Mouse (Mus musculus) 3T3-L1 (cell line): ENCODE measurements around the gene Fam217b.

Source experiments
- DNase-seq: peaks from one replicate; pipeline ENCODE4 v3.0.0-alpha.2; 2015; ENCODE audit warnings: low read depth, low spot score

The Fam217b gene

DNA sequence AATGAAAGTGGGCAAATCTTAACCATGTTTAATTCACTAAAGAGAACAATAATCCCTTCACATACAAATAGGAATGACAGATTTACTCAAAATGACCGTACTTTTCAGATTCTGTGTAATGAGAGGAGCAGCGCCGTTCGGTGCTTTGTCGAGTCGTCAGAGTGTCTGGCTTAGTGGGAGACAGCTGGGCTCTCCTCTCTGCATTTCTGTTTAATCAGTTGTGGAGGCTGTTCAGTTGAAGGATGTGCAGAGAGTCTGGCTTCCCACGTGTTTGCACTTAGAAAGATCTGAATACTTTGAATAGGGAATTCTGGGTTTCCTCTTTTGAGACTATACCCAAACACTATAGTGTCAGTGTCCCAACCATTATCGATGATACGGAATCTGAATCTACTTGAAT, 23.0 kb downstream of the Fam217b start:
- no peak for DNase-seq

DNA sequence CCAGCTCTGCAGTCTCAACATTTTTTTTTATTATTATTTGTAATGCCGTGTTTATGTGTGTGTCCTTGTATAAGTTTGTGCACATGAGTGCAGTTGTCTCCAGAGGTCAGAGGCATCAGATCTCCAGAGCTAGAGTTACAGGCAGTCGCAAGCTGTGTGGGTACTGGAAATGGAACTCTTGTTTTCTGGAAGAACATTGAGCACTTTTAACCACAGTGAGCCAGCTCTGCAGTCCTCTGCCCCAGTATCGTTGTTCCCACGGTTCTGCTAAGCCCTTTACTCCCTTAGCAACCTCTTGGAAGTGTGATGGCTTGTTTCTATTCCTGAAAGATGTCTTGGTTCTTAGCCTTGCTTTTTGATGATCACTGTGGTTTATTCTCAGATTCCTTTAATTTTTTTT, 35.1 kb downstream of the Fam217b start:
- DNase-seq: no peak

DNA sequence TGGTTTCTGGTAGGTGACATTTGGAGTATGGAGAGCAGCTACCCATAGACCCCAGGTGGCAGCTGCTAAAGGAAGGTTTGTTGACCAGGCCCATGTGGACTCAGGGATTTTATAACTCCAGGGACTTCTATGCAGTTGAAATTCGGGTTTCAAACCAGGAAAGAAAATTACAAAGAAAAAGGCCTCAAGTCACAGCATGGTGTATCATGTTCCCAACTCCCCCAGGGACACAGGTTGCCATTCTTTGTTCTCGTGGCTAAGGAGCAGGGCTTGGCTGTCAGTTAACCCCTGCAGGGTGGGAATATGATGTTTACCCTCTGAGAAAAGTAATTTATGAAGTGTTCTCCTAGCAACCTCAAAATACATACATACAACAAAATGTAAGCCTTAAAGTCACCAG, 35.9 kb downstream of the Fam217b start:
- DNase-seq: no peak

DNA sequence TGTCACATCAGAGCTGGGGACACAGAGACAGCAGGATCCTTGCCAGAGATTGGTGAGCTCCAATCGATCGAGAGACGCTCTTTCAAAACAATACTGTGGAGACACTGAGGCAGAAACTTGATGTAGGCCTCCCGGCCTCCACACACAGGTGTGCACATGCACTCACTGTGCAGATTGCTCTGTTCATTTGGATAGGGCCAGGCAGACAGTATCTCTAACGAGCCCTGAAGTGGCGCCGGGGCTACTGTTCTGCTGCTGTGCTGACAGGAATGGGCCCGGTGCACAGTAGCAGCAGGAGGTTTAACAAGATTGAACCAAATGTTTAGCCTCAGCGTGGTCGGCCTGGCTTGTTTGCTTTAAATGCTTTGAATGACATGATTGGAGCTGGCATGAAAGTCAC, 36.6 kb downstream of the Fam217b start:
- DNase-seq: no peak

DNA sequence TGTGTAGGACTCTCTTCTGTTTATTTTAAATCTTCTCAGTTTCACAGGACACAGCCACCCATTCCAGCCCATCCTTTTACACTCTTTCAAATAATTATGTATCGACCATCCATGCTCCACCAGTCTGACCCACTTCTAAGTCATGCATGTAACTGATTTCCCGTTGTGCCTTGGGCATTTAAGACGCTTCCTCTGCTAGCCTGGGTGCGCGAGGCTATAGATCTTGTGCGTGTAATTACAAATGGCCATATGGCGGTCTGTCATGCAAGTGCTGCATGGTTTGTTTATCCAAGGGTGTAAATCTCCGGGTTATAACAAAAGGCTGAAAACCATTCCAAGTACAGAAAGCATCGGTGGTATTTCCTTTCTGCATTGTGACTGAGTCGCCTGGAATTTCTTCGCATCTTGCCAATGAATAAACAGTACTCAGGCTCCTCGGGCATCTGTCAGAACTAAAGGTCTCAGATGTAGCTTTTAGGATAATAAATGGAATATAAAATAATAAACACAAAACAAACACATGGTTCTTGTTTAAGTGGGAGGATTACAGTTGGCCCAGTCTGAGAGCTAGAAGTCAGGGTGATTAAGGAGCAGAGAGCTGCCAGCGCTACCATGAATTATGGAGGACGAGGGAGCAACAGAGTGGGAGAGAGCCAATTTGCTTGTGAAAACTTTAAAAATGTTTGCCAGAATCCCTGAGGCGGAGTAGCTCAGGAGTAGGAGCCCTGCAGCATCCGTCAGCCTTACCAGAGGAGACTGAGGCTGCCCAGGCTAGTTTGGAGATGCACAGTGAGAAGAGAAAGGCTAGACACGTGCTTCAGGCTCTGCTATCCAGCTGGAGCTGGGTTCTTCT, 40.6 kb downstream of the Fam217b start:
- DNase-seq: peak; percentile 97

DNA sequence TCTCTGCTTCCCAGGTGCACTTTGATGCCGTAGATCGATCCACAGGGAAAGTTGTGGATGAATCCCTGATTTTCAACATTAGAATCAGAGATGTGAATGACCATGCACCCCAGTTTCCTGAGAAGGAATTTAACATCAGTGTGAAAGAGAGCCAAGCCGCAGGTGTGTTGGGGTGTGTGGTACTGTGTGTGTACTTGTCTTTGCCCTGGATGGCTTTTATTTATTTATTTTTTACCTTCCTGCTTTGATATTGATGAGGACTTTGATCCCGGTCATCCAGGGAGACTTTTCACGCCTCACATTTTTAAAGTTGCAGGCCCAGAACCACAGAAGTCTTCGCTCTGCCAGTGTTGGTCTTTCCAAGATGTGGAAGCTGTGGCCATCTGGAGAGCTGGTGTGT, 43.1 kb downstream of the Fam217b start:
- DNase-seq: no peak

DNA sequence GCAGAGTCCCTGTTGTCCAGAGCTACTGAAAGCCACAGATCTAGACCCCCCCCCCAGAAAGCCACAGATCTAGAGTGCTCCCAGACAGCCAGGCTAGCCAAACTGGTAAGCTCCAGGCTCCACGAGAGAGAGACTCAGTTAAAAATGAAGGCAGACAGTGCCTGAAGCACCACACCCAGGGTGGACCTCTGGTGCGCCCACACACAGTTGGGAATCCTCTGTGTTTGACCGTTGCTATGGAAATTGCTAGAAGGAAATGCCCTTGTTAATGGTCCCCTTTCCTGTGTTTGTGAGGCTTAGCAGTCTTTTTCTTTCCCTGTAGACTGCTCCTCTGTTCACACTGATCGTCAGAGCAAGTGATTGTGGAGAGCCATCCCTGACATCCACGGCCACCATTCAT, 46.0 kb downstream of the Fam217b start:
- DNase-seq: no peak

DNA sequence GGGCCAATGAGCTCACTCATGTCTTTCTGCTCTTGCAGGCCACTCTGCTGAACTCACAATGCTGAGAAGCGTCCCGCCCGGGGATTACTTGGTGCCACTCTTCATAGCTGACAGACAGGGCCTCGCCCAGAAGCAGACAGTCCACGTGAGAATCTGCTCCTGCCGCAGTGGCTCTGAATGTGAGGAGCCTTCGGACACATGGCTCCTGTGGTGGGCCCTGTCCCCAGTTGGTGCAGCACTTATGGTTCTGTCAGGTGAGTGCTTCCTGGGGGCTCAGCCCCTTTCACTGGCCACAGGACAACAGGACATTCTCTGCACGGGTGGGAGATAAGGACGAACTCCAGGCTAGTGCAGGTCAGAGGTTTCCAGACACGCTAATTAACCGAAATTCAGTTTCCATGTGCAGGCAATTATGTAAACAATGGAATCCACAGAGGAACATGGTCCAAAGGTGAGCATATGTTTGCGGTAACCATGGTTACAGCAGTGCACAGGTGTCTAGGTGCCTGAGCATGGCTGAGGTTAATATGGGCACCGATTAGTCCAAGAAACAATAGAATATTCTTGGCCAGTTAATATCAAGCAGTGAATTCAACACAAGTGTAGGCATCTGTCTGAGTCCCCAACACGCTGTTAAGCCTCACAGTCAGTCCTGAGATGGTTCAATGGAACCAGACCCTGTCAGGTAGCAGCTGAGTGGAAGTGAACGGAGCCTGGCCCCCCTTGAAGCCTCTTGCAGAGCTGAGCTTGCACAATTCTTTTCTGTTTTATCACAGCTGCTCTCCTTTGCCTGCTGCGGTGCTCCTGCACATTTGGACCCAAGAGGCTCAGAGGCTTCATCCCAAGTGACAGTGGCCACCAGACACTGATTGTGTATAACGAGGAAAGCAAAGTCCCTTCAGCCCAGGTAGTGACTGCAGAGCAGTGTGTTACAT, 57.5 kb downstream of the Fam217b start:
- no peak for DNase-seq

DNA sequence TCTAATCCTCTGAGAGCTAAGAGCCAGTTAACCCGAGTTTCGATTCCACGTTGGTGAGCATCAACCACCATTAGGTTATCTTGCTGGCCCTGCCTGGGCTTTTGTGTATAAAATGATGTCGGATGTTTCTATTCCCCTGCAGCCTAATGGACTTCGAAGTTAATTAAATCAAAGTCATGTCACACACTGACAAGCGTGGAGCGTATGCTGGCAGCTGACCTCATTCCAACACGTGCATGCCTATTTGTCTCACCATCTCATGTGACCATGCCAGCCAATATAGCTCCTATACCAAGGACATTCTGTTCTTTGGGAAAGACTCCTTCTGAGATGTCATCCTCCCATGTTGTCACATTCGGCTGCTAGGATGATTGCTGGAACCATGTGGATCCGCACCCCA, 59.6 kb downstream of the Fam217b start:
- DNase-seq: no peak
